Mouse (Mus musculus) heart, embryonic 11.5 days (tissue): ENCODE data around the gene Ddx58. TPM values are rescaled to one million over a fixed set of nuclear protein-coding genes. Genes with fewer than 3 reads are reported as not detected.

Experiments used
- polyA plus RNA-seq: library from polyadenylated mRNA; unstranded; fragments of >200 nt; fragmentation: Nextera tagmentation; extraction: Ambion mirVana; gene quantifications from 2 replicates; pipeline ENCODE4 v1.2.1, GENCODE M21; 2014

Gene Ddx58
- polyA plus RNA-seq, 1 experiment from 2014 or later = 5.8 TPM

Other genes starting within 250 kb of the Ddx58 start
- 32.1 and 33.0 TPM in 2 replicates for gene Aco1, start 96.7 kb downstream of the Ddx58 start, polyA plus RNA-seq
- gene Smim27, start 29.8 kb upstream of the Ddx58 start, polyA plus RNA-seq = 29.0 and 32.0 TPM in 2 replicates
- 34.5 and 35.5 TPM in 2 replicates for gene Topors, start 30.0 kb upstream of the Ddx58 start, polyA plus RNA-seq
- 476 and 490 TPM in 2 replicates for gene Ndufb6, start 39.6 kb upstream of the Ddx58 start, polyA plus RNA-seq
- gene Tmem215, start 232.4 kb upstream of the Ddx58 start, polyA plus RNA-seq = 0.52 and 0.61 TPM in 2 replicates